Mouse (Mus musculus): ENCODE measurements around the gene Rere. TPM values are rescaled to one million over a fixed set of nuclear protein-coding genes. Genes with fewer than 3 reads are reported as not detected.

Rere gene
- total and polyA plus RNA-seq, 3 experiments: 4.1 to 31.8 TPM; not detected in 1

- Histone ChIP-seq H3K27me3 (ENCODE audit: control insufficient read depth in 1 of 2, insufficient read depth in 2 of 2, low read length in 2 of 2) (no peaks in the 10 kb centered on the region), H3K9me3 (replicated peaks; ENCODE audit: insufficient read depth, low read length) (no peaks in the 10 kb centered on the region), H3K4me1 (ENCODE audit: control insufficient read depth in 1 of 2, insufficient read depth in 2 of 2, low read length in 2 of 2) (peaks cover 0 to 4% of the 10 kb centered on the region in 2 experiments; a peak in 2 of 4 replicates), H3K79me2 (ENCODE audit: control insufficient read depth, insufficient read depth, low read length, poor library complexity) (no peaks in the 10 kb centered on the region), H3K4me3 (ENCODE audit: control insufficient read depth in 1 of 2, insufficient read depth in 1 of 2, low read depth in 2 of 2, low read length in 2 of 2) (no peak overlapping the region), H3K36me3 (ENCODE audit: control insufficient read depth in 1 of 2, insufficient read depth in 2 of 2, low read length in 2 of 2) (peaks cover 0 to 3% of the 10 kb centered on the region in 2 experiments; a peak in 1 of 4 replicates), H3K27ac (ENCODE audit: control insufficient read depth, low read depth, low read length) (no peak overlapping the region), H3K9ac (ENCODE audit: control insufficient read depth, low read depth, low read length, poor library complexity, severe bottlenecking) (no peak overlapping the region)
- no peak for TF ChIP-seq GATA1 (IDR thresholded peaks at IDR 0.05; ENCODE audit: low read depth, low read length)
- TF ChIP-seq ZNF384 (IDR thresholded peaks at IDR 0.05; ENCODE audit: low read depth, low read length): no peak
- no peak for TF ChIP-seq POLR2A (IDR thresholded peaks at IDR 0.05; ENCODE audit: control insufficient read depth in 1 of 2, insufficient read depth in 1 of 2, low read depth in 1 of 2, low read length in 2 of 2, poor library complexity in 1 of 2)
- no peak for TF ChIP-seq ZMIZ1 (IDR thresholded peaks at IDR 0.05; ENCODE audit: low read depth, low read length)
- TF ChIP-seq GABPA (IDR thresholded peaks at IDR 0.05; ENCODE audit: low read depth, low read length): no peak
- TF ChIP-seq JUND (IDR thresholded peaks at IDR 0.05; ENCODE audit: low read depth, low read length): no peak
- TF ChIP-seq MAFK (IDR thresholded peaks at IDR 0.05; ENCODE audit: borderline replicate concordance, low read depth, low read length): no peak
- no peak for TF ChIP-seq POLR2AphosphoS5 (IDR thresholded peaks at IDR 0.05; ENCODE audit: borderline replicate concordance, low read depth, low read length)
- no peak for TF ChIP-seq SMC3 (IDR thresholded peaks at IDR 0.05; ENCODE audit: low read depth, low read length)
- no peak for TF ChIP-seq NRF1 (IDR thresholded peaks at IDR 0.05; ENCODE audit: insufficient read depth, low read depth, low read length, poor library complexity, severe bottlenecking)
- TF ChIP-seq MEF2A (IDR thresholded peaks at IDR 0.05; ENCODE audit: extremely low read depth, insufficient replicate concordance, low read depth, low read length, poor library complexity, severe bottlenecking): no peak
- TF ChIP-seq MYC (IDR thresholded peaks at IDR 0.05; ENCODE audit: low read depth, low read length): no peak
- TF ChIP-seq SIN3A (IDR thresholded peaks at IDR 0.05; ENCODE audit: low read length): no peak
- no peak for TF ChIP-seq TBP (IDR thresholded peaks at IDR 0.05; ENCODE audit: low read depth, low read length)
- no peak for TF ChIP-seq E2F4 (IDR thresholded peaks at IDR 0.05; ENCODE audit: borderline replicate concordance, low read depth, low read length)
- no peak for TF ChIP-seq POLR2AphosphoS2 (IDR thresholded peaks at IDR 0.05; ENCODE audit: low read length)
- TF ChIP-seq MAX (IDR thresholded peaks at IDR 0.05; ENCODE audit: low read length): no peak
- TF ChIP-seq MXI1 (IDR thresholded peaks at IDR 0.05; ENCODE audit: low read depth, low read length): no peak
- TF ChIP-seq UBTF (IDR thresholded peaks at IDR 0.05; ENCODE audit: borderline replicate concordance, insufficient read depth, low read depth, low read length): no peak
- no peak for TF ChIP-seq TCF12 (IDR thresholded peaks at IDR 0.05; ENCODE audit: low read depth, low read length)
- no peak for DNase-seq (ENCODE audit: low read depth, low spot score)
These were observed 302.3 kb downstream of the Rere start for GRCm38 (mm10) chr4:150583777-150584135.

- no peak overlapping the region for H3K9ac ChIP-seq (ENCODE audit: control insufficient read depth, low read depth, low read length, poor library complexity, severe bottlenecking)
- H3K27me3 ChIP-seq (ENCODE audit: control insufficient read depth in 1 of 2, insufficient read depth in 2 of 2, low read length in 2 of 2): no peaks in the 10 kb centered on the region
These were observed 304.4 kb downstream of the Rere start for GRCm38 (mm10) chr4:150585800-150586199.

More at GRCm38 (mm10) chr4:150585800-150586199, 304.4 kb downstream of the Rere start:
- no peak overlapping the region for H3K4me3 ChIP-seq (ENCODE audit: control insufficient read depth in 1 of 2, insufficient read depth in 1 of 2, low read depth in 2 of 2, low read length in 2 of 2)
- no peaks in the 10 kb centered on the region for H3K9me3 ChIP-seq (replicated peaks; ENCODE audit: insufficient read depth, low read length)
- DNase-seq (ENCODE audit: low read depth, low spot score): no peak
- peaks cover 0 to 3% of the 10 kb centered on the region in 2 experiments; a peak in 1 of 4 replicates for H3K36me3 ChIP-seq (ENCODE audit: control insufficient read depth in 1 of 2, insufficient read depth in 2 of 2, low read length in 2 of 2)
- TF ChIP-seq TAL1 (IDR thresholded peaks at IDR 0.05; ENCODE audit: low read length) (peak; percentile 65), E2F4 (IDR thresholded peaks at IDR 0.05; ENCODE audit: borderline replicate concordance, low read depth, low read length) (no peak)
- no peak overlapping the region for H3K27ac ChIP-seq (ENCODE audit: control insufficient read depth, low read depth, low read length)
- no peaks in the 10 kb centered on the region for H3K79me2 ChIP-seq (ENCODE audit: control insufficient read depth, insufficient read depth, low read length, poor library complexity)
- peaks cover 0 to 4% of the 10 kb centered on the region in 2 experiments; a peak in 2 of 4 replicates for H3K4me1 ChIP-seq (ENCODE audit: control insufficient read depth in 1 of 2, insufficient read depth in 2 of 2, low read length in 2 of 2)

Measured in MEL (cell line).